Mouse (Mus musculus) heart, embryonic 16.5 days (tissue): Measurements from ENCODE around the gene BC080695. TPM values are rescaled to one million over a fixed set of nuclear protein-coding genes. Genes with fewer than 3 reads are reported as not detected.
"Not testable (repeated sequence)": the region's sequence is repeated elsewhere in the genome, so short reads cannot be mapped to it uniquely, and the experiment has no call there.

Source experiments
- ATAC-seq: fragments of 200-750 bp; cut with Nextera tagmentation; replicated peaks from 2 replicates; pipeline ENCODE4 v1.8.0; 2017; ENCODE audit warnings: moderate number of reproducible peaks; ENCODE audit not compliant: insufficient read depth, low FRiP score; ENCODE audit errors: extremely low read depth
- H3K27ac ChIP-seq: fragments of 300-500 bp; sonication (generic); 2 replicates; pipeline ENCODE4 v1.5.1; 2014; ENCODE audit warnings: mild to moderate bottlenecking, low read length, control low read depth, moderate library complexity
- H3K27me3 ChIP-seq: fragments of 300-500 bp; sonication (generic); 2 replicates; pipeline ENCODE4 v1.6.1; 2014; ENCODE audit warnings: low read length, mixed read lengths; ENCODE audit not compliant: control insufficient read depth, insufficient read depth
- H3K36me3 ChIP-seq: fragments of 300-500 bp; sonication (generic); 2 replicates; pipeline ENCODE4 v1.6.1; 2014; ENCODE audit not compliant: control insufficient read depth, insufficient read depth
- H3K4me1 ChIP-seq: fragments of 300-500 bp; sonication (generic); 2 replicates; pipeline ENCODE4 v1.6.1; 2014; ENCODE audit warnings: low read length, mixed read lengths; ENCODE audit not compliant: control insufficient read depth, insufficient read depth
- H3K4me2 ChIP-seq: fragments of 300-500 bp; sonication (generic); 2 replicates; pipeline ENCODE4 v1.6.1; 2014; ENCODE audit warnings: low read depth, mild to moderate bottlenecking, control low read depth, low read length
- H3K4me3 ChIP-seq: fragments of 300-500 bp; sonication (generic); 2 replicates; pipeline ENCODE4 v1.5.1; 2014; ENCODE audit warnings: mild to moderate bottlenecking, control low read depth, low read length
- H3K9ac ChIP-seq: fragments of 300-500 bp; sonication (generic); 2 replicates; pipeline ENCODE4 v1.6.1; 2014; ENCODE audit warnings: low read length, control low read depth
- H3K9me3 ChIP-seq: fragments of 300-500 bp; sonication (generic); replicated peaks from 2 replicates; pipeline ENCODE4 v1.6.1; 2016; ENCODE audit warnings: low read length; ENCODE audit not compliant: control insufficient read depth
- WGBS: fragments of 180-500 bp; shearing (Covaris S2); extraction: QIAGEN DNeasy Blood & Tissue Kit; methylation state at CpG from one replicate; pipeline ENCODE4 v1.1.7; 2014; 5-methylcytosine and 5-hydroxymethylcytosine counted together
- polyA plus RNA-seq: library from polyadenylated mRNA; unstranded; fragments of >200 nt; fragmentation: Nextera tagmentation; extraction: Ambion mirVana; gene quantifications from 2 replicates; pipeline ENCODE4 v1.2.1, GENCODE M21; 2015

BC080695 gene
- polyA plus RNA-seq: not detected in 2 replicates

DNA sequence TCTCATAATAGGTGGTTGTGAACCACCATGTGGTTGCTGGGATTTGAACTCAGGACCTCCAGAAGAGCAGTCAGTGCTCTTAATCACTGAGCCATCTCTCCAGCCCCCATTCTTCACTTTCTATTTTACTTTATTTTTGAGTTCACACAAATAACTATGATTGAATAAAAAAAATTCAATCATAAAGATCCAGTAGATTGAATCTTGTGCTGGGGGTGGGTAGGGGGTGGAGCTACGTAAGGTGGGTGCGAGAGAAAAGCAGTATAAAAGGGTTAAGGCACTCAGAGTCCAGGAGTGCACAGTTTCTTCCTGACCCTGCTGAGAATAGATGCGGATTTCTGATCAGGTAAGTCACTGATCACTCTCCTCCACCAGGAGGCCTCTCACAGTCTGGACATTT lies at the start of gene BC080695, which contains the start of gene Gm13057:
TSS of gene BC080695 (plus strand) at position 301 of the 400 bp plus-strand sequence.
TSS of gene Gm13057 (plus strand) at position 310 of the 400 bp plus-strand sequence.
- H3K9ac ChIP-seq, H3K27ac ChIP-seq, H3K4me3 ChIP-seq, H3K4me2 ChIP-seq, ATAC-seq, H3K27me3 ChIP-seq, H3K4me1 ChIP-seq, H3K36me3 ChIP-seq, H3K9me3 ChIP-seq: not testable (repeated sequence)
- WGBS: no CpG with 5 or more reads among the region's 3 CpGs

DNA sequence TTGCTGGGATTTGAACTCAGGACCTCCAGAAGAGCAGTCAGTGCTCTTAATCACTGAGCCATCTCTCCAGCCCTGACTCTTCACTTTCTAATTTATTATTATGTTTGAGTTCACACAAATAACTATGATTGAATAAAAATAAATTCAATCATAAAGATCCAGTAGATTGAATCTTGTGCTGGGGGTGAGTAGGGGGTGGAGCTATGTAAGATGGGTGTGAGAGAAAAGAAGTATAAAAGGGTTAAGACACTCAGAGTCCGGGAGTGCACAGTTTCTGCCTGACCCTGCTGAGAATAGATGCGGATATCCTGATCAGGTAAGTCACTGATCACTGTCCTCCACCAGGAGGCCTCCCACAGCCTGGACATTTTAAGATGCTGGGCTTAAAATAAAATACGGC lies 40.5 kb upstream of the BC080695 start, which contains the start of gene Gm13043:
TSS of gene Gm13043 (plus strand) at position 301 of the 400 bp plus-strand sequence.
- no peaks in the 10 kb centered on the region for H3K9me3 ChIP-seq
- ATAC-seq: no peak
- H3K4me1 ChIP-seq: no peaks in the 10 kb centered on the region
- H3K9ac ChIP-seq: no peak within 1 kb of the TSS
- H3K4me2 ChIP-seq: no peak within 1 kb of the TSS
- no peaks in the 10 kb centered on the region for H3K36me3 ChIP-seq
- no peaks in the 10 kb centered on the region for H3K27me3 ChIP-seq
- H3K4me3 ChIP-seq: no peak within 1 kb of the TSS
- no peak within 1 kb of the TSS for H3K27ac ChIP-seq
- 74% methylated on average over 3 of the region's 3 CpGs for WGBS

DNA sequence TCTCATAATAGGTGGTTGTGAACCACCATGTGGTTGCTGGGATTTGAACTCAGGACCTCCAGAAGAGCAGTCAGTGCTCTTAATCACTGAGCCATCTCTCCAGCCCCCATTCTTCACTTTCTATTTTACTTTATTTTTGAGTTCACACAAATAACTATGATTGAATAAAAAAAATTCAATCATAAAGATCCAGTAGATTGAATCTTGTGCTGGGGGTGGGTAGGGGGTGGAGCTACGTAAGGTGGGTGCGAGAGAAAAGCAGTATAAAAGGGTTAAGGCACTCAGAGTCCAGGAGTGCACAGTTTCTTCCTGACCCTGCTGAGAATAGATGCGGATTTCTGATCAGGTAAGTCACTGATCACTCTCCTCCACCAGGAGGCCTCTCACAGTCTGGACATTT lies 15.8 kb upstream of the BC080695 start, which contains the start of gene Gm13040:
TSS of gene Gm13040 (plus strand) at position 301 of the 400 bp plus-strand sequence.
- not testable (repeated sequence) for H3K4me3 ChIP-seq, H3K27me3 ChIP-seq, H3K4me2 ChIP-seq, H3K27ac ChIP-seq, H3K36me3 ChIP-seq, H3K4me1 ChIP-seq, H3K9me3 ChIP-seq, ATAC-seq, H3K9ac ChIP-seq
- WGBS: no CpG with 5 or more reads among the region's 3 CpGs

DNA sequence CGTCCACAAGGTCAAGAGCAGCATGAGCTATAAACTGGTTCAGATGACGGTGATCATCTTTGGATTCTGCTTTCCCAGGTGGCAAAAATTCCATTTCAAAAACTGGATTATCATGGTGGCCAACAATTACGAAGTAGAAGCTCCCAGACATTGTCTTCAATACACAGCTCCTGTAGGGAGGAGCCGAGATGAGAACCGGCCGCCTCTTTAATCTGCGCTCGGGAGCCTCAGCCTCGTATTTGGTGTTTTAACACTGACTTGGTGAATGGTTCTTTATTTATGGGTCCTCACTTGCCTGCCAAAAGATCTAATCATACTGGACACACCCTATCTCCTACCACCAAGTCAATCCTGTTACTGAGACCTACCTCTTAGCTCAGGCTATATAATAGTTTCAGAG lies 60.4 kb downstream of the BC080695 start:
- H3K4me1 ChIP-seq, H3K36me3 ChIP-seq, H3K27me3 ChIP-seq, ATAC-seq, H3K4me3 ChIP-seq, H3K9me3 ChIP-seq, H3K9ac ChIP-seq, H3K27ac ChIP-seq, H3K4me2 ChIP-seq: not testable (repeated sequence)
- WGBS: 80% methylated on average over 9 of the region's 9 CpGs

DNA sequence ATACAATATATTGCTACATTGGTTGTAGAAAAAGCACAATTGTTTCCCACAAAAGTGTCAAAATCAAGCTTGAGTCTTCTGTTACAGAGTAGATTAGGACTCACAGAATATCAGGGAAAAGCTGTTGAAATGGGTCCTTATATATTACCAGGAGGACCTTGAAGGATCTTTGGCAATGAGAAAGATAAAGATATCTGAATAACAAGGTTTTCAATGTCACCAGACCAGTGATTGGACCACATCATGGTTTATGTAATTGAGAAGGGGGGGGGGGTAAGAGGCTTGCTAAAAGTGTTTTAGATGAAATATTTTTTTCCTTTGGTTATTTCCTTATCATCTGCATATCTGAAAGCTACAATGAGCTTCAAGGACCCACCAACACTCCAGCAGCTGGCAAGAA lies 63.2 kb downstream of the BC080695 start, which contains the start of gene Gm13083:
TSS of gene Gm13083 (plus strand) at position 301 of the 400 bp plus-strand sequence.
- not testable (repeated sequence) for H3K27me3 ChIP-seq, H3K9ac ChIP-seq, H3K4me2 ChIP-seq, H3K36me3 ChIP-seq, H3K4me3 ChIP-seq, H3K4me1 ChIP-seq, ATAC-seq, H3K27ac ChIP-seq, H3K9me3 ChIP-seq

DNA sequence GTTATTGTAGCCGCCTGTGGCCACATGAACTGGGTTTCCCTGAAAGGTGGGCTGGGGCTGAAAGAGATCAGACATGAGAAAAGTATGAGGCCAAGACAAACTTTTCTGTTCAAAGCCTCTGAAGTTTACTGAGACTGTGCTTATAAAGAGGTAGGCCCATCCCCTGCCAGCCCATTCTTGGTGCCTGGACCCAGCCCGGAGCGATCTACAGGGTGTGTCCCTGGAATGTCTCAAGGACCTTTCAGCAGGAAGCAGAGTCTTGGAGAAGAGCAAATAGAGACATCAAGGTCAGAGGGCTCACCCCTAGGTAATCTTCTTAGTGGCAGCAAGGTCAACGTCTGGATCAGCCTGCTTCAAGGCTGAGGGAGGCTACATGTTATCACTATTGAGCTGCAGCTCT lies 66.6 kb downstream of the BC080695 start:
- WGBS: 67% methylated on average over 4 of the region's 4 CpGs
- not testable (repeated sequence) for H3K36me3 ChIP-seq, ATAC-seq, H3K9ac ChIP-seq, H3K4me3 ChIP-seq, H3K9me3 ChIP-seq, H3K4me1 ChIP-seq, H3K4me2 ChIP-seq, H3K27ac ChIP-seq, H3K27me3 ChIP-seq

Other genes starting within 250 kb of the BC080695 start
- gene Lrrc38, start 201.9 kb upstream of the BC080695 start, polyA plus RNA-seq: 0.14 and 0.41 TPM in 2 replicates
- not detected in 2 replicates for gene Pramel1, start 157.3 kb upstream of the BC080695 start, polyA plus RNA-seq
- gene Pramef8, start 139.3 kb upstream of the BC080695 start, polyA plus RNA-seq: 11.6 and 13.4 TPM in 2 replicates
- not detected in 2 replicates for gene Oog4, start 101.4 kb upstream of the BC080695 start, polyA plus RNA-seq
- not detected in 2 replicates for gene Gm13043, start 40.4 kb upstream of the BC080695 start, polyA plus RNA-seq
- not detected in 2 replicates for gene Gm13040, start 15.7 kb upstream of the BC080695 start, polyA plus RNA-seq
- not detected in 2 replicates for gene Gm13057, start within 50 bp of the BC080695 start, polyA plus RNA-seq
- not detected in 2 replicates for gene Gm13083, start 63.3 kb downstream of the BC080695 start, polyA plus RNA-seq
- not detected in 2 replicates for gene Gm13088, start 105.5 kb downstream of the BC080695 start, polyA plus RNA-seq
- not detected in 2 replicates for gene Gm13089, start 151.0 kb downstream of the BC080695 start, polyA plus RNA-seq
- gene Gm13078, start 167.8 kb downstream of the BC080695 start, polyA plus RNA-seq: not detected in 2 replicates
- gene Gm13023, start 237.7 kb downstream of the BC080695 start, polyA plus RNA-seq: not detected in 2 replicates